Mouse (Mus musculus): ENCODE results near the gene Ncam1.

Ncam1 gene

DNA sequence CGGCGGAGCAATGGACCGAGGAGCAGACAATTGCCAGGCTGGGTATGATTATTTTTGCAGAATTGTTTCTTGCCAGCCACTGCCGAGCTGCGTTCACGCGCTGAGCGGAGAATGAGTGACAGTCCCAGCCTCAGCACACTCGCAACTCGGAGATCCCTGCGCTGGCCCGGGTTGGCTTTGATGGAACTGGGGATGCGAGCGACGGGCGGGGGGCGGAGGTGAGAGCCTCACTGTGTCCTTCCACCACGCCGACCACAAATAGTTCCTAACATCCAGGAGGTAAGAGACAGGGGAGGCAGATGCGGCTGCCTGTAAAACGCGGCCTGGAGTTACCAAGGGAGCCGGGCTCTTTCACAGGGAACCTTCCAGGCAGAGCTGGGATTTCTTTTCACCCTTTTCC lies at the start of gene Ncam1:
Gene Ncam1, minus strand, starts transcription at position 120 of the 400 bp plus-strand sequence.
- DNase-seq, result peak; percentile 93

DNA sequence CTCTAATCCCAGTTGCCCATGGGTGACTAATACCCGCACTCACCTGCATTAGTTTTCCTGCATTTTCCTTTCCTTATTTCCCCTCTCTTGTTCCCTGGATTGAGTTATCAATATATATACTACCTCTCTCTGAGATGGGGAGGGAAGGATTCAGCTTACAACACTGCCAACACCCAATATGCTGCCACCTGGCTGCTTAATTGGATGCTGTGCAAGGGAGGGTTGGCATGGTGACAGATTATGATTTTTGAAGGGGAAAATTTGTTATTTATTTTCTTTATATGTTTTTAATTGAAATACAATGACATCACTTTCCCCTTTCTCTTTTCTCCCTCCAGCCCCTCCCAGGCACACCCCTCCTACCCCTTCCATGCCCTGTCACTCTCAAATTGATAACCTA lies 35.3 kb upstream of the Ncam1 start:
- no peak for DNase-seq

DNA sequence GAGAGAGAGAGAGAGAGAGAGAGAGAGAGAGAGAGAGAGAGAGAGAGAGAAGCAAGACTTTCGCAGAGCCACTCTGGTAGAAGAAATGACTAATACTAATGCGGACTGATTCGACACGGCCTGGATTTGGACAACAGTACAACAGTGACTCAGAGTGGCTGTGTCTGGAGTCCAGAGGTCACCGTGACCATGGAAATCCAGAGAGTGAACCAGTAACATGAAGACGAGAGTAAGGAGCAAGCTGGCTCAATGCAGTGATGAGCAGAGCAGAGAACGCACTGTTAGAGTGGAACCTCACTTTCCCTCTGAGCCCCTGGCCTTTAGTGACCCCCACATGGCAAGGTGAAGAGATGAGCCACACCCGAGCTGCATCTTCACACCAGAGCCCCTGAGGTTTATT lies 28.9 kb upstream of the Ncam1 start:
- DNase-seq, result no peak

DNA sequence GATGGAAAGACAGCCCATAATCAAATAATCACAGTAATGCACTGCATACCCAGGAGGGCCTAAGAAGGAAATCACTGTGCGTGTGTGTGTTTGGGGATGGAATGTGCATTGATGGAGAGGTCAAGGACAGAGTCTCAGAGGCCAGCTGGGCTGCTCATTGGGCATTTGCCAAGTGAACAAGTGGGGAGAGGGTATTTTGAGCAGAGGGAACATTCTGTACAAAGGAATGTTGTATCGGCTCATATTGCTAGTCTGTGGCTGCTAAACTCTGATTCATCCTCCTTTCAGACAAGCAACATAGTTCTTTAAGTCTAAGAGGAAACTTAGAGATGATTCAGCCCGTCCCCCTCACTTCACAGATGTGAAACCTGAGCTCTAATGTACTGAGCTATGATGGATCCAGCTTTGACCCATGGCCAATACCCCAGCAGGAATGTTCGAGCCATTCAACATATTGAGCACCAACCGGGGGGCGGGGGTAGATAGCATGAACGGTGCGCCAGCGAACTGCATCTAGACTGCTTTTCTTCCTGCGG lies 17.5 kb upstream of the Ncam1 start:
- peak; percentile 29 for DNase-seq

DNA sequence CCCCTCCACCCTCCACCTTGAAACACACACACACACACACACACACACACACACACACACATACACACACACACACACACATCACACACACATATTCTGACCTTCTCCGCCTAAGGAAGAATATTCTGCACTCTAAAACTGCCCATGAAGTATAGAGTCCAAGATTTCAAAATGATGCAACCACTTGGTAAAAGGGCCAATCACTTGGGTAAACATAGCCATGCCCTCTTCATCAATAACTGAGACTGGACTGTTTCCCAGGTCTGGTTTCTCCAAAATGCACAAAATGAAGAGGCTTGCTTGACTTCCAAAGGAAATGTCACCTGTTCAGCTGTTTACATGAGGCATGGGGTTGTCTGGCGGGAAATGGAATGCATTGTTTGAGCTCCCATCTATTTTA lies 15.7 kb upstream of the Ncam1 start:
- DNase-seq, result no peak

- DNase-seq, result peak; percentile 47
These were observed 4.5 kb upstream of the Ncam1 start for GRCm38 (mm10) chr9:49803222-49803621.

GRCm38 (mm10) chr9:49797821-49798571 lies 729 bp downstream of the Ncam1 start:
- peak; percentile 70 for DNase-seq

GRCm38 (mm10) chr9:49797508-49797820 lies 1.3 kb downstream of the Ncam1 start:
- no peak for DNase-seq

DNA sequence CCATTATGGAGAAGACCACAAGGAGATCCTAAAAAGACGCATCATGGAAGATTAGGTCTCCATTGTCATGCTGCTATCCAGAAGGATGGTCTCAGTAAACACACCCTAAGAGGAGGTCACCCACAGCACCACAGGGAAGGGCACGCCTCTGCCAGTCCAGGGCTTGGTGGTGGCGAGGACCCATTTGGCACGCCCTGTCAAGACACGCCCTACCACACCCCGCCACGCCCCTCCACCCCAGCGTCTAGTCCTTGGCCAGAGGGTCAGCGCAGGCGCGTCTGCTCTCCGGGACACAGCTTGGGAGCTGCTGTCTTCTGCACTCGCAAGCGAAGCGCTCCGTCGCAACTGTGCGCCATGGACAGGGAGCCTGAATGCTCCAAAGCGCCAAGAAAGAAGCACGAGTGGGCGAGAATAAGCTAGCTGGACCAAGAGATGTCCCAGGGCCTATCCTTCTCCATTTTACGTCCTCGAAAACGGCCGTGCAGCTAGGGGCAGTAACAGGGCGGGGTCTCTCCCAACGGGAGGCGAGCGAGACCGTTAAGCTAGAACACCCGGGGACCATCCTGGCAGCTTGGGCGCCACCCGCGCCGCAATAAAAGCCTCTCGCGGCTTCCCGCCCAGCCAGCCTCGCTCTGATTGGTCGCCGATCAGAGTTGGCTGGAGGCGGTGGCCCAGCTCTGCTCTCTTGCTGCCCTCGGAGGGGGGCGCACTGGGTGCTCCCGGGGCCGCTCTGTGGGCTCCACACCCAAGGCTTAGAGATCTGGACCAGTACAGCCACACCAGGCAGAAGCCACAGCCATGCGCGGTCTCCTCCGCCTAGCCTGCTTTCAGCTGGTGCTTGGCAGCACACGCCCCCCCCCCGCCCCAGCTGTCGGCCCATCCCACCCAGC lies 1.9 kb downstream of the Ncam1 start:
- DNase-seq, result peak; percentile 74

DNA sequence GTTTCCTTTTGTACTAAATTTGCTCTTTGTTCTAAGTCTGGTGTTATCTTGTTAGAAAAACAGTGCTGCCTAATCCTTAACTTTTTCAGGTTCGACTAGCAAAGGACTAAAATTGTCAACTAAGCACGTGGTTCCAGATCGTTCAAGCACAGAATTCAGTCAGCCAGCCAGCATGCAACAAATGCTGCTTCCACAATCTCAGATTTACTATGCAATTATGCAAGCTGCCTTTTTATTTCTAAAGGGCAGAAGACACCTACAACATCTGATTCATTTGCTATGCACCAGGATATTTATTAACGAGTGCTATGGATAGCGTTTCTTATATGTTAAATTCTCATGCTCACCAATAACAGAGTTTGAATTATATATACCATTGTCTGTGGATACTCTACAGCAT lies 2.8 kb downstream of the Ncam1 start:
- DNase-seq, result no peak

DNA sequence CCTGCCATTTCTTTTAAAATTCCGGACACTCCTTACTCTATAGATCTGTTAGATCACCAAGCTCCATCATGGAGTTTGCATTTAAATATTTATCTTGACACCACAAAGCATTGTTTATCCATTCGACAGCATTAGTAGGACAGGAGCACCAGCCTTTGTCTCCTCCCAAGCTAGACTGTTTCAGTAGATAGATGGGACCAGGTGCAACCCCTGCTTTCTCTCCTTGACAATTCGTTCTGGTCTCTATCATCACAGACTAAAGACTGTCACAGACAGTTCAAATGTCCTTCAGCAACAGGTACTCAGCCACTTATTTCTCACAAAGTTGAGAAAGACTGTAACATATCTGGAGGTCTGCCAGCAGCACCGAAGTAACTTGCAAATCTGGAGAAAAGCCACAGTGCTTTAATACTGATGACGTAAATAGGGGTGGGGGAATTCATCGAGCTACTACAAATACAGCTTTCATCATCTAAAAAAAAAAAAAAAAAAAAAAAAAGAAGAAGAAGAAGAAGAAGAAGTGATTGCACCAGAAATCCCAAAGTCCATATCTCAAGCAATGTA lies 4.7 kb downstream of the Ncam1 start:
- DNase-seq, result no peak

DNA sequence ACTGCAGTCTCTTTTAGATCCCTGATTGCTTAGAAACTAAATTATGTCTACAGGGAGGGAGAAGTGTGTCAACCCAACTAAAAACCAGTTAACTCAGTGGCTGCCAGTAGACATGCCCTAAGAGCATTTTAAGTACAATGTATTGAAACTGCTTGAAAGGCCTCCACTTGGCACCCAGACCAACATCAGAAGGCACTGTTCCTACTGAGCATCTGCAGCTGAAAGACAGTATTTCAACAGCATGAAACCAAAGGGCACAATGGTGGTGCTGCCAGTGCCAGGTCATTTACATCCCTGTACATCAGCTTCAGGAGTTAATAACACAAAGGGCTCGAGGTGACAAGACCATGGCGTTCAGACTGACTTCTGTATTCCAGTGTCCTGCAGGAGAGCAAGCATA lies 5.5 kb downstream of the Ncam1 start:
- no peak for DNase-seq

DNA sequence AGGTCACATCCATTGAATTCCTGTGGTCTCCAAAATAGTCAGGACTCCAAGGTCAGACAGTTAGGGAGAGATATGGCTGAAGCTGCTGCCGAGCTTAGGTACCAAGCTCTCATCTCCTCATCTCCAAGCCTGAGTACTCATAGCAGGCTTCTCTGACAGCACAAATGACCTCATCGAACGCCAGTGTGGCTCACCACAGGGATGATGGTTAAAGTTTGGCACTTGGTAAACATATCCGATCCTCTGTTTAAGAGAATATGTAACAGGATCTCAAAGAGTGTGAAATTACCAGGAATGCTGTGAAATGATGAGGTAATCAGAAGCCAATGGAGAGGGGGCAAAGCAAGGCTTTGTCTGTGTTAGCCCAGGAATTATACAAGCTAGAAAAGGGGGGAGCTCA lies 6.1 kb downstream of the Ncam1 start:
- no peak for DNase-seq

DNA sequence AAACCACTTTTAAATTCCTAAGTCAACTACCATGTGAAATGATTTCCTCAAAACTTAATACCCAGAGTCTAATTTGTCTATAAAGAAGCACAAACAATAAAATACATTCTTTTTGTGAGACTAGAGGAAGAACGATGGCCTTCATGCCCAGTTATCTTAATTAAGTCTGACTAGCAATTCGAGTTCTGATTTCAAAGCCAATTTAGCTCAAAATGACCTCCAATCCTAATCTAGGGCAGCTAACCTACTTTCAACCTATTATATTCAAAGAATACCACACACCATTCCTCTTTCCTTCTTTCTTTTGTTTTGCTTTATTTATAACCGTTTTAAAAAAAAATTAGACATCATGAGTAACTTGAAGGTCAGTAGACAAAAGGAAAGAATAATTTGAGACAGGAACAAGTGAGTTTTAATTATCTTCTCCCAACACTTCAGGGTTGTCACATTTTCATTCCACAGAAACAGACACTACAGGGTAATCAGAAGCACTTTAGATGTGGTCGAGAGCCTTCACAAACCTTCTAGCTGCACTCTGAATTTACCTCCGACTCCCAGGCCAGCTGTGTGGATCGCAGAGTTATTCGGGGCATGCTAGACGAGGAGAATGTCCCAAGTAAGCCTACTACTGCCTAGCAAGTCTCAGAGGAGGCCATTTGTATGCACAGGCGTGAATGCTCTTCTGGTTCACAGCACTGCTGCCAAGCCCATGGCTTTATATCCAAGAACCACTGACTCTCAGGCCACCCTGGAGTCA lies 17.5 kb downstream of the Ncam1 start:
- DNase-seq, result no peak

DNA sequence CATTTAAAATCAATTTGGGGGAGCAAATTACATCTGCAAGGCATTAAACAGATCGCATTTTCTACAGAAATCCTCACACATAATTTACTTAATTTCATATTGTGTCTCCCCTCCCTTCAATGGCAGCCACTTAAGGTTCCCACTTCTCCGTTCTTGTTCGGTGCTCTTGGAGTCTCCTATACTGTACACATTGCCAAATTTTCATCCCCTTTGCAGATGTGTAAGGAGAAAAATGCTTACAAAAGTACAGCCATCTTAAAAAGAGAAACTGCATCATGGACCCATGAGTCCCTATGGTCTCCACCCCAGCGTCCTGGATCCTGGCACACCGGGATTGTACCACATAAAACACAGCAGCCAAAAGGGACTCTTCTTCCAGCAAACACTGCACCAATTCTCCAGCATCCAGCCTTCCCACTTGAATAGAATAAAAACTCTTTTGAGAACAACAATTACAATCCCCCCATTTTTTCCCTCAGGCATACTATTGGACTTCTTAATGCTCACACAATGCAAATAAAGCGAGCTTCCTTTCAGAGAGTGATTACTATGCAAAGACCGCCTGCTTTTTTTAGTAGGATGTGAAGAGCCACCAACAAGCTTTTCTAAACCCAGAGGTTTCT lies 21.6 kb downstream of the Ncam1 start:
- no peak for DNase-seq

GRCm38 (mm10) chr9:49766634-49767033 lies 32.1 kb downstream of the Ncam1 start:
- DNase-seq, result no peak

- no peak for DNase-seq
These were observed 38.2 kb downstream of the Ncam1 start for GRCm38 (mm10) chr9:49760571-49760970.

GRCm38 (mm10) chr9:49758436-49758835 lies 40.3 kb downstream of the Ncam1 start:
- peak; percentile 28 for DNase-seq

DNA sequence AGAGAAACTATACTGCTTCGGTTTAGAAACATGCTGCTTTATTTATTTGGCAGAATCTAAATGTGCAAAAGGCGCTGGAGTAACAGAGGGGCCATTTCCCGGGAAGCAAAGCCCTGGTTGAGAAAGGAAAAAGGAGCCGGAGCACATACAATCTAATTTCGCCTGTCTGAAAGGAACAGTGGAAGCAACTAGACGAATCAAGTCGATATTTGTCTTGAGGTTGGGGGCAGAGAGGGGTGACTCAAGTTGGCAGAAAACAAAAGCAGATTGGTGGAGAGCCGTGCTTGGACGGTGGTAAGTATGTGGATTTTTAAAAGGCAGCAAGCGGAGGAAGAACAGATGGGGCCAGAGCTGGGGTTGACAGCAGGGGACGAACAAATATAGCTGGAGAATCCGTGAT lies 40.7 kb downstream of the Ncam1 start:
- DNase-seq, result no peak

GRCm38 (mm10) chr9:49757582-49757981 lies 41.1 kb downstream of the Ncam1 start:
- DNase-seq, result no peak

GRCm38 (mm10) chr9:49756725-49757124 lies 42.0 kb downstream of the Ncam1 start:
- DNase-seq, result no peak

DNA sequence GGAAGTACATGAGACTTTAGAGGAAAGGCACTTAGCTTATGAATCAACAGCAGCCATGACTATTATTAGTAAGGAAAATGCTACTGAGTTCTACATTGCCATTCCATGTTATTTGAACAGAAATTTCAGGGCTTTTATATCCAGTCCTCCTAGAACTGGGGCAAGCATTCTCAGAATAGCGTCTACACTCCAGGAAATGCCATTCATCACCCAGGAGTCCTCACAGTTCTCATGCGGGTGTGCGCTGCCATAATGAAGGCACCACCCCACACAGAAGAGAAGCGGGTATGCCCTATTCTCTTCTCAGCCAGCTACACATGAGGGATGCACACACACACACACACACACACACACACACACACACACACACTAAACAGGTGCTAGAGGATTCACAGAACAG lies 43.5 kb downstream of the Ncam1 start:
- no peak for DNase-seq

Measured in kidney, postnatal 14 days (tissue).